Mouse (Mus musculus): ENCODE data around the gene Olfr376.

Olfr376 gene

GRCm38 (mm10) chr11:73370946-73371345, at the start of gene Olfr376:
Gene Olfr376 (plus strand): TSS chr11:73371246.
- DNase-seq = no peak

- no peak for DNase-seq
Observed at GRCm38 (mm10) chr11:73323906-73324830, 46.9 kb upstream of the Olfr376 start.

GRCm38 (mm10) chr11:73326485-73326886, 44.6 kb upstream of the Olfr376 start:
- no peak for DNase-seq

GRCm38 (mm10) chr11:73327361-73327760, 43.7 kb upstream of the Olfr376 start:
- peak; percentile 8 for DNase-seq

GRCm38 (mm10) chr11:73329442-73329841, 41.6 kb upstream of the Olfr376 start, which contains the start of the genes Aspa, Gm49340 and Spata22:
Gene Aspa (minus strand): TSS chr11:73329596.
Gene Gm49340 (plus strand): TSS chr11:73329741.
Gene Spata22 (plus strand): TSS chr11:73329741.
- no peak for DNase-seq

- no peak for DNase-seq
Observed at GRCm38 (mm10) chr11:73333357-73333756, 37.7 kb upstream of the Olfr376 start.

- no peak for DNase-seq
Observed at GRCm38 (mm10) chr11:73336919-73337318, 34.1 kb upstream of the Olfr376 start.

GRCm38 (mm10) chr11:73350483-73350882, 20.6 kb upstream of the Olfr376 start, which contains the start of gene Olfr20:
Gene Olfr20 (plus strand): TSS chr11:73350783.
- no peak for DNase-seq

GRCm38 (mm10) chr11:73395374-73395773, 24.3 kb downstream of the Olfr376 start:
- DNase-seq = no peak

GRCm38 (mm10) chr11:73399514-73399913, 28.5 kb downstream of the Olfr376 start, which contains the start of gene Olfr1:
Gene Olfr1 (minus strand): TSS chr11:73399614.
- no peak for DNase-seq

All from right cerebral cortex, adult 18-20 months (tissue).